Mouse (Mus musculus): ENCODE measurements at regions not wholly inside any gene's neighbourhood (a gene's known extent, or its start where the extent isn't known, plus 50 kb on each side); places are given as distances from the start of the nearest gene placed in this dataset.

GRCm38 (mm10) chr9:103813791-103814190, 52.2 kb upstream of the Tmem108 start:
- intact Hi-C loops (cut with DNase I) = no loop called here
- DNase-seq = no peak

- no peak for DNase-seq
- intact Hi-C loops (cut with DNase I) = no loop called here
Measured at GRCm38 (mm10) chr9:103818998-103819397, 57.4 kb upstream of the Tmem108 start.

GRCm38 (mm10) chr9:103821632-103822031, 60.0 kb upstream of the Tmem108 start:
- intact Hi-C loops (cut with DNase I) = no loop called here
- no peak for DNase-seq

GRCm38 (mm10) chr9:103823491-103823890, 61.9 kb upstream of the Tmem108 start:
- intact Hi-C loops (cut with DNase I) = no loop called here
- DNase-seq = peak; percentile 17

DNA sequence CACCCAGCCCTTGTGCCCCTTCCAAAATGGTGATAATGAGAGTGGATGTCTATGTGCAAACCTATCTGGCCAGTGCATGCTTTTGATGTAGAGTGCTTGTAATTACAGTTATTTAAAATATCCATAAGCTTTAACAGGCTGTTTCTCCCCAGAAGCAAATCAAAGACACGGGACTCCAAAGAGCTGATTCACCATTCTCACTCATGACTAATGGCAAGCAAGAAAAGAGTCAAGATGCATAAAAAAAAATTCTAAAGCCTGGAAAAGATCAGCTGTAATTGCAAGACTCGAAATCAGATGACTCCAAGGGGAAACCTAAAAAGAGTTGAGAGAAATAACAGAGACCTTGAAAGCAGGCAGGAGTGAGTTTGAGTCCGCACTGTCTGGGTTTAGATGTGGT, 79.6 kb upstream of the Tmem108 start:
- DNase-seq = no peak
- intact Hi-C loops (cut with DNase I) = no loop called here

GRCm38 (mm10) chr9:103843836-103844235, 82.2 kb upstream of the Tmem108 start:
- no peak for DNase-seq
- intact Hi-C loops (cut with DNase I) = loop anchor here (2.0 kb wide), 1 partner anchor 65 kb away; no protein-coding TSS in a partner anchor

GRCm38 (mm10) chr9:103845916-103846457, 84.3 kb upstream of the Tmem108 start:
- no peak for DNase-seq

DNA sequence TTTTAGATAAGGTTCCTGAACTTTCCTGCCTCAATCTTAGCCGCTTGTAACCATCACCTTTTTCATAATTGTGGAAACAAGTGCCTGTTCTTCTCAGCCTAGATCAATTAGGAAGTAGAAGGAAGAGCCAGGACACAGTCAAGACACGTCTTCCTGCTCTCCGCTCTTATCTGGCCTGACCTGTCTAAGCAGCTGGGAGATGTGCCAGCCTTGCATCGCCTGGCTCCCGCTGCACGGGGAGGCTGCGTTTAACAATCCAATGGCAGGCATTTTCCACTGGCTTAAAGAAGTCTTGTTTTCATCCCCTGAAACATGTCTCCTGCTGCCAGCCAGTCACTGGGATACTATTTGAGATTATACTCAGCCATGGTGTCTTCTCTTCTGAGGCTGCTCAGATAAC, 86.3 kb upstream of the Tmem108 start:
- intact Hi-C loops (cut with DNase I) = no loop called here
- DNase-seq = peak; percentile 11

More at GRCm38 (mm10) chr9:103845916-103846457, 84.3 kb upstream of the Tmem108 start:
- intact Hi-C loops (cut with DNase I) = no loop called here

DNA sequence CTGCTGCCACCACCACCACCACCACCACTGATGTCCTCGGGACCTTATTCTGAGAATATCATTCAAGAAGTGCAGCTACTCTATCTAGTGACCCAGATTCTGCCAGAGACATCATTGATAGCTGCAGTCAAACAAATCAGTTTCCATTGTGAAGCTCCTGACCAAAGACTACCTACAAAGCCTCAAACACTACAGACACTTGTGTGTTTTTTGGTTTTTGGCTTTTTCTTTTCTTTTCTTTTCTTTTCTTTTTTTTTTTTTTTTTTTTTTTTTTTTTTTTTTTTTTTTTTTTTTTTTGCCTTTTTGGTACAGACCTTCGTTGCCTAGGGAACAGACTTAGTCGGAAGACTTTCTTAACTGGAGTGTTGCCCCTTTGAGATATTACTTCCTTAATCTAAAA, 87.4 kb upstream of the Tmem108 start:
- DNase-seq = no peak
- intact Hi-C loops (cut with DNase I) = no loop called here

DNA sequence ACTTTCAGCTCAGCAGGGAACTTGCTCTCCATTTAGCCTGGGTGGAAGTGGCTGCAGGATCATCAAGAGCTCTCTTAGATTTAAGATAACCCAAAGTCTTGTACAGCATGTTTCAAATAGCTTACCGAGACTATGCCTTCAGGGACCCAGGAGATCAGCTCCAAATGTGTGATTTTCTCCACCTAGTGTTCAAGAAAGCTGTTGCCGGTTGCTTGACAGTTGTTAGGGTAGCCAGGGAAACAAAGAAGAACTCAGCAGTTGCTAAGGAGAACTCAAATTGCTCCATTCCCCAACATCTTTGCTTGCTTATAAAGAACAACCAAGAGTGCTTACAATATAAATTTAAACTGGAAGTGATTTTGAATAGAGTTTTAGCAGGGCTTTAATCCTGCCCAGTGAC, 91.1 kb upstream of the Tmem108 start:
- intact Hi-C loops (cut with DNase I) = no loop called here
- DNase-seq = no peak

DNA sequence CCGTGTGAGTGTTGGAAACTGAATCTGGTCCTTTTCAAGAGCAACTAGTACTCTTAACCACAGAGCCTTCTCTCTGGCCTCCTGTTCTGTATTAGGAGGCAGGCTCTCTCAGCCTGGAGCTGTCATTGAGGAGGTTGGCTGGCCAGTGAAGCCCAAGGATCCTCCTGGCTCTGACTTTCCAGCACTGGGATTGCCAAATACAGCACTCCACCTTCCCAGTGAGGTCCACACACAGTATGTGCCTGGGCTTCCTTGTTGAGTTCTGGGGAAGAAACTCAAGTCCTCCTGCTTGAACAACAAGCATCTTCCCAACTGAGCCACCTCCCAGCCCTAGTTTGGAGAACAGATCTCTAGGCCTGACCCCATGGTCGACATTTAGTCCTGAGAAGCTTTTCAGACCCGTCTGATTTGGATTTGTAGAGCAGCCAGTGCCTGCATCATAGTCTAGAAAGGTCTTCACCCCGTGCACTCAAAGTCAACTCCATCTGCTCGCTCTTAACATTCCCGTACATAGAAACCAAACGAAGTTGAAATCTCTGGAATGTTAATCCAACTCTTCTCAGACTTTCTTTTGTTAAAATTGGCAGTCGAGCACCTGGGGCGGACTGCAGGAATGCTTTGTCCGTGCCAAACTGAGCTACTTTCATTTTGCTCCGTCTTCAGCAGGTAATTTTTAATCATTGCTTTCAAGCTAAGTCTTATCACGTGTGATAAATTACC, 99.2 kb upstream of the Tmem108 start:
- intact Hi-C loops (cut with DNase I) = no loop called here
- no peak for DNase-seq

DNA sequence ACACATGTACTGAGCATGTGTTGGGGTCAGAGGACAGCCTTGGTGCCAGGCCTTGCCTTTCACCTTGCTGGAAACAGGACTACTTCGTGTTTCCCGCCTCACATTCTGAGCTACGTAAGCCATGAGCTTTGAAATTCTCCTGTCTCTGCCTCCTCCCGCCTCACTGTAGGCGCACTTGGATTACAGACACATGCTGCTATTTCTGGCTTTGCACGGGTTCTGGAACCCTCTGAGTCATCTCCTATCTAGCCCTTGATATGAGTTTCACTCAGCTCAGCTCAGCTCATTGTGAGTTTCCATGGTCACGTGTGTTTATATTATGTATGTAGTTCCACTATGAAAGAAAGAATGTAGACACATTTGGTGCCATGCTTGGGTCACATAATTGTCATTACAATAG, 100.9 kb upstream of the Tmem108 start:
- intact Hi-C loops (cut with DNase I) = no loop called here
- no peak for DNase-seq

- intact Hi-C loops (cut with DNase I) = no loop called here
- peak; percentile 6 for DNase-seq
Measured at GRCm38 (mm10) chr9:103867433-103868209, 106.0 kb upstream of the Tmem108 start.

DNA sequence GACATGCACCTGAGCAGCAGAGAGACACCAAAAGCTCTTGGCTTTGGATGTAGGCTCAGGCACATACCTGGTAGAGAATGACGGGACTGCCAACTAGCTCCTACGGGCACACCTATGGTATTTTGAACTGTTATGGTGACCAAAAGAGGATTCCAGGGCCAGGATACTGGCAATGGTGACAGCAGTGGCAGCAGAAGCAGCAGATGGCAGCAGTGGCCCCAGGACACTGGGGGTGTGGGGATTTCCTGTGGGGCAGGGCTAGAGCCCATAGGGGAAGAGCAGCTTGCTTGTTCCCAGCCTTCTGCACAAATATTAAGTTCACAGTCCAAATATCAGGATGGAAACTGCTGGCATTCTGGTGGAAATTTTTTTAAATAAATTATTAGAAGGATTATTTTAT, 107.6 kb upstream of the Tmem108 start:
- intact Hi-C loops (cut with DNase I) = no loop called here

DNA sequence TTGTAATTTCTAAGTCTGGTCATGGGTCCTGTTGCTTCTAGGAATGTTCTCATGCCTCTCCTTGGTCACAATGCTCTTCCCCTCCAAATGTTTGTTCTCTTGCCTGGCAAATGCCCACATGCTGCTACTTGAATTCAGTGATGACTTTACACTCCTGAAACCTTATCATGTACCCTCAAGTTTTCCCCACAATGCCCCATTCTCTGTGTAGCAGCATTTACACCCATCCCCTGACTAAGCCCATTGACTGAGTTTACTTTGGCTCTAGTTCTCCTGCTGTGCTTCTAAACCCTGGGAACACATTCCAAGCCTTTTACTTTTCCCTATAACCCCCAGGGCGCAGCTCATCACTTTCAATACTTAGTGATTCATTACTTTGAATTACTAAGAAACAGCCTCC, 110.5 kb upstream of the Tmem108 start:
- DNase-seq = no peak
- intact Hi-C loops (cut with DNase I) = no loop called here

More for the DNA sequence above, 107.6 kb upstream of the Tmem108 start:
- DNase-seq = peak; percentile 36

- intact Hi-C loops (cut with DNase I) = no loop called here
- peak; percentile 5 for DNase-seq
Measured at GRCm38 (mm10) chr9:103873876-103874275, 112.2 kb upstream of the Tmem108 start.

GRCm38 (mm10) chr9:103877851-103878250, 116.2 kb upstream of the Tmem108 start:
- intact Hi-C loops (cut with DNase I) = no loop called here

GRCm38 (mm10) chr9:103892827-103893226, 109.5 kb upstream of the Nphp3 start:
- intact Hi-C loops (cut with DNase I) = no loop called here
- DNase-seq = no peak

More at GRCm38 (mm10) chr9:103877851-103878250, 116.2 kb upstream of the Tmem108 start:
- DNase-seq = no peak

GRCm38 (mm10) chr9:103894376-103894775, 108.0 kb upstream of the Nphp3 start:
- intact Hi-C loops (cut with DNase I) = no loop called here
- no peak for DNase-seq

DNA sequence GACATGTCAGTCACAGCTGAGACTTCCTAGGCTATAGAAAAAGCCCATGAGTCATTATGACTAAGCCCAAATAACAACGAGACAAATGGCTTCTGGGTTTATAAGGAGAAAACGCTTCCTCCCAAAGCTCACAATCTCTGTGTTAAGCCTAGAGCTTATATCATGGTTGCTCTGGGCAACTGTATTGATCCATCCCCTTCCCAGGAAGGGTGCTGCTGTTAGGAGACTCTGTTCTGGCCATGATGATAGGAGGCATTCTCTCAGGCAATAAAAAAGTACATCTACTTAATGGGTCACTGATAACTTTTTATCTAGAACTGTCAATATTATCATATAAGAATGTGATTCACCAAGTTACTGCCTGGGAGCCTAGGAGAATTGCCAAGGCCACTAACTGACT, 103.0 kb upstream of the Nphp3 start:
- intact Hi-C loops (cut with DNase I) = no loop called here
- DNase-seq = no peak

- no peak for DNase-seq
- intact Hi-C loops (cut with DNase I) = no loop called here
Measured at GRCm38 (mm10) chr9:103911347-103911746, 91.0 kb upstream of the Nphp3 start.

DNA sequence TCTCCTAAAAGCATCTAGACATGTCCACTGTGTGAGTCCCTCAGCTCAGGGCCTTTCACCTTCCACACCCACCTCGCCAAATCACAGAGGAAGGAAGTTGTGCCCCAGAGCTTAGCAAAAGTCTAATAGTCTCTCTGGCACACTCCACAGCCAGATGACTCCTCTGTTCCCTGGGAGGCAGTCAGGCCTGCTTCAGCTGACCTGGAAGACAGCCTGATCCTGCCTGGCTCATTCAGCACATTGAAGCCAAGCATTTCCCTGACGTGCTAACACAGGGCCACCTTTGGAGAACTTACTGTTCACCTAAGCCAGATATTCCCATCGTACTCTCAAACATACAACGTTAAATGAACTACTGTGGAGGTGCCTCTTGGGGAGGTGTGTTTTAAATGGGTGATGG, 87.2 kb upstream of the Nphp3 start:
- intact Hi-C loops (cut with DNase I) = no loop called here
- DNase-seq = peak; percentile 3
